Mouse (Mus musculus): ENCODE results near the gene Rasal3. TPM values are rescaled to one million over a fixed set of nuclear protein-coding genes. Genes with fewer than 3 reads are reported as not detected.

Gene Rasal3
- polyA plus RNA-seq (2017; shearing (Covaris generic)), result 100 to 1,000 TPM; 646 to 988 TPM

GRCm38 (mm10) chr17:32403417-32403816, at the start of gene Rasal3:
Gene Rasal3, minus strand, starts transcription at chr17:32403583.

GRCm38 (mm10) chr17:32452482-32452881, 49.1 kb upstream of the Rasal3 start, which contains the start of gene Cyp4f39:
Gene Cyp4f39, plus strand, starts transcription at chr17:32452723.

DNA sequence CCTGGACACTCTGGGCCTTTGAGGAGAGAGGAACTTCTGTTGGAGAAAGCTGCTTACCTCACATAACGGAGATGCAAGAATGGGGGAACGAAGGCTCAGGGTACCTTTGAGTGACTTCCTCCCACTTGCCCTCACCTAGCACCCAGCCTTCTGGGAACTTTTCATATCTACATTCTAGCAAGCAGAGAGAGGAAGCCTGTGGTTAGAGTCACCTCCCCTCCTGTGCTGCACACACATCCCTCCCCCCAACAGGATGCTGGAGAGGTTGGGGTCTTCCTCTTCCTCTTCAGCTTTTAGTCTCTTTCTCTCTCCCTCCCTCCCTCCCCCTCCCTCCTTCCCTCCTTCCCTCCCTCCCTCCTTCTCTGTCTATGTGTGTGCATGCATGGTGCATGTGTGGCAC, 20.7 kb upstream of the Rasal3 start, which contains the start of gene Pglyrp2:
Gene Pglyrp2, minus strand, starts transcription at position 134 of the 400 bp plus-strand sequence.

GRCm38 (mm10) chr17:32389101-32389659, 14.2 kb downstream of the Rasal3 start, which contains the start of gene Wiz:
Gene Wiz, minus strand, starts transcription at chr17:32389439.

GRCm38 (mm10) chr17:32350382-32350983, 52.9 kb downstream of the Rasal3 start, which contains the start of gene Akap8l:
Gene Akap8l, minus strand, starts transcription at chr17:32350607.

Other genes starting within 250 kb of the Rasal3 start
- gene Notch3, start 236.7 kb downstream of the Rasal3 start, polyA plus RNA-seq (2017; shearing (Covaris generic)), result under 1 TPM in 1 of 2 experiments, not detected in 1; 0.38 TPM
- gene Ephx3, start 214.0 kb downstream of the Rasal3 start, polyA plus RNA-seq (2017; shearing (Covaris generic)), result under 1 TPM; 0.17 to 0.93 TPM
- gene Brd4, start 118.9 kb downstream of the Rasal3 start, polyA plus RNA-seq (2017; shearing (Covaris generic)), result 100 to 1,000 TPM; 189 to 201 TPM
- gene Akap8, start 82.3 kb downstream of the Rasal3 start, polyA plus RNA-seq (2017; shearing (Covaris generic)), result 100 to 1,000 TPM; 208 to 255 TPM
- 100 to 1,000 TPM; 283 to 295 TPM for gene Akap8l, start 53.0 kb downstream of the Rasal3 start, polyA plus RNA-seq (2017; shearing (Covaris generic))
- 10 to 100 TPM; 27.1 to 33.8 TPM for gene Wiz, start 14.1 kb downstream of the Rasal3 start, polyA plus RNA-seq (2017; shearing (Covaris generic))
- 10 to 100 TPM; 80.6 to 97.0 TPM for gene Pglyrp2, start 20.6 kb upstream of the Rasal3 start, polyA plus RNA-seq (2017; shearing (Covaris generic))
- under 1 TPM; 0.51 to 0.61 TPM for gene Cyp4f39, start 49.1 kb upstream of the Rasal3 start, polyA plus RNA-seq (2017; shearing (Covaris generic))
- gene Cyp4f17, start 102.5 kb upstream of the Rasal3 start, polyA plus RNA-seq (2017; shearing (Covaris generic)), result 1 to 10 TPM; 2.6 TPM
- gene Cyp4f16, start 133.0 kb upstream of the Rasal3 start, polyA plus RNA-seq (2017; shearing (Covaris generic)), result 10 to 100 TPM; 14.4 to 33.9 TPM
- gene Cyp4f37, start 217.7 kb upstream of the Rasal3 start, polyA plus RNA-seq (2017; shearing (Covaris generic)), result 1 to 10 TPM in 1 of 2 experiments, not detected in 1; 2.2 TPM

All from inflammation-experienced regulatory T-cells (primary cell).